Mouse (Mus musculus) natural killer cell, adult 2 months (primary cell): ENCODE data around the gene Acsf3.

Experiments used
- DNase-seq, 2 experiments: peaks; one replicate each; pipeline ENCODE4 v3.0.0; 2022; ENCODE audit warnings: low spot score in 2 of 2

The Acsf3 gene

GRCm38 (mm10) chr8:122762731-122763266 lies 12.5 kb upstream of the Acsf3 start:
- no peak for DNase-seq

DNA sequence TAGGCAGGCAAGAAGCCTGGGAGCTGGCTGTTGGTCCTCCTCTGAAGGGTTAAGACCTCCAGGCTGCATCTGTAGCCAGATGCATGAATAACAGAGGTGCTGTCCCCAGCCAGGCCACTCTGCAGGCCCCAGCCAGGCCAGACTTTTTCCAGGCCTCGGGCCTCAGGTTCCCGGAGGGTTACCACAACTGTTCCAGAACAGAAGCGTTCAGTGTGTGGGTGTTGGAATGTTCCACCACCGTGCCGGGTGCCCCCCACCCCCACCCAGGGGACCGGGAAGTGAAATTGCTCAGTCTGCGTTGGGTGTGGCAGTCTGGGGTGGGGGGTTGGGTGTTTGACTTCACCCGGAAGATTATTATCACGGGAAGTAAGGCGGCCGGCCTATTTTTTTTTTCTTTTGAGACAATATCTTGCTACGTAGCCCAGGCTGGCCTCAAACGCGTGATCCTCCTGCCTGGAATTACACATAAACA lies 12.0 kb upstream of the Acsf3 start:
- DNase-seq, result no peak

DNA sequence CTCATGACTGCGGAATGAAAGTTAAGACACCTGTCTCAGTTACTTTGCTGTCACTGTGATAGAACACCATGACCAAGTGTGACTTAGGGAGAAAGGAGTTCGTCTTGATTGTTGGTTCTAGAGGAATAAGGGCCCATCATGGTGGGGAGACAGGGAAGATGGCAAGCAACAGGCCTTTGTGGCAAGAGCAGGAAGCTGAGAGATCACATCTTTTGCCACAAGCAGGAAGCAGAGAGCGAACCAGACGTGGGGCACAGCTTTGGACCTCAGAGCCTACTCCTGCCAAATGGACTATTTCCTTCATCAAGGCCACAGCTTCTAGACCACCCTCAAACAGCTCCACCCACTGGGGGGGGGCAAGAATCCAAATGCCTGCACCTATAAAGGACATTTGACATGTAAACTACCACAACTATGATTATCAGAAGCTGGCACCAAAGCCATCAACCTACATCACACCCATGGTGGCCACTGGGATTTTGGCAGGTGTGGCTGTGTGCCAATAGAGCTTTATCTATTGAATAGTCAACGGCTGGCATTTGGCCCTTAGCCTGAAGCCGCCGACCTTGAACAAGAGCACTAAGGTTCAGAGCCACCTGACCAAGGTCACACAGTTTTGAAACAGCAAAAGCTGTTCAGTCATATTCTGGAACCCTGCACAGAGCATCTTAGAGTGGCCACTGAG lies 10.4 kb upstream of the Acsf3 start:
- DNase-seq, result no peak

- DNase-seq, result no peak
These were observed 9.1 kb upstream of the Acsf3 start for GRCm38 (mm10) chr8:122766189-122766588.

- no peak for DNase-seq
These were observed 8.6 kb upstream of the Acsf3 start for GRCm38 (mm10) chr8:122766647-122767200.

DNA sequence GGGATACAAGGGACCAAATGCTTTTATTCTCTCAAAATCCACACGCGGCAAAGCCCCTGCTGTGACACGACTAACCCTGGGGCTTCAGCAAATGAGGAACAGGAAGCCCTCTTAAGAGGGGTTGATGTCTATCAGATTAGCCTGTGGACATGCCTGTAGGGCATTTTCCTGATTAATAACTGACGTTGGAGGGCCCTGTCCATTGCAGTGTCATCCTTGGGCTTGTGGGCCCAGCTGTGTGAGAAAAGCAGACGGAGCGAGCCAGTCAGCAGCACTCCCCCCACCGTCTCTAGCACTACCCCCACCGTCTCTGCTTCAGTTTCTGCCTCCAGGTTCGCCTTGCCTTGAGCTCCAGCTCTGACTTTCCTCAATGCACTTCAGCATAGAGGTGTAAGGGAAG lies 8.1 kb upstream of the Acsf3 start:
- no peak for DNase-seq

DNA sequence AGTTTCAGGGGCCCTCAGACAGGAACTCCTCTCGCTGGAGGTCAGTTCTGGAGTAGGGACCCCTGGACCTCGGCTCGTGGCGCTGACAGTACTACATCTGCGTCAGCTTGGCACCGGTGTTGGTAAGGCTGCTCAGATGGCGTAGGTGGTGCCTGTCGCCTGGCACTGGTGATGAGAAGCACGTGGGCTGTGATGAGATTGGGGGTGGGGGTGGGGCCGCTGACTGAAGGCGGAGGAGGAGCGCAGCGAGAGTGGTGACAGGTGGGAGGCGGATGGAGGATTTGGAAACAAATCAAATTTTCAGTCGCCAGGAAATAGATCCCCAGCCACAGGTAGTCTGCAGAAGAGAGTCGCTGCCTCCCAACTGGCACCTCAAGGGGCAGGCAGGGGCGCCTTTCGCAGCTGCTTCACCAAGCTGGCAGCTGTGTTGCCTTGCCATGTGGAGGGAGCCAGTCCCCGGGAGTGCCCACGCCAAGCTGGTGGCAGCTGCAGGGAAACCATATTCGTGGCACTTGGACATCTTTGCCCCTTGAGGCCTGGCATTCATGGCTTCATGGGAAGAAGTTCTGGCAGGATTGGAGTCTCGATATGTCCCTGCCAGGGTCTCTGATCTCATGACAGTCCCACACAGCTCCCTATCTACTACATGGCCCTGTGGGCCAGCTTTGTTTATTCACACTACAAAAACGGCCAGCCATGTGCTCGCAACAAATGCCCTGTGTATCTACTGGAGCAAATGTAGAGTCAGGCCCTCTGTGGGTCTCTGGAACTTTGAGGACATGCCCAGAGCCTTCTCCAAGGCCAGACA lies 5.8 kb upstream of the Acsf3 start:
- DNase-seq, result no peak

- DNase-seq, result no peak
These were observed 2.7 kb upstream of the Acsf3 start for GRCm38 (mm10) chr8:122772431-122773060.

- DNase-seq, result no peak
These were observed 2.4 kb downstream of the Acsf3 start for GRCm38 (mm10) chr8:122777701-122778100.

GRCm38 (mm10) chr8:122778703-122779239 lies 3.5 kb downstream of the Acsf3 start:
- no peak for DNase-seq

DNA sequence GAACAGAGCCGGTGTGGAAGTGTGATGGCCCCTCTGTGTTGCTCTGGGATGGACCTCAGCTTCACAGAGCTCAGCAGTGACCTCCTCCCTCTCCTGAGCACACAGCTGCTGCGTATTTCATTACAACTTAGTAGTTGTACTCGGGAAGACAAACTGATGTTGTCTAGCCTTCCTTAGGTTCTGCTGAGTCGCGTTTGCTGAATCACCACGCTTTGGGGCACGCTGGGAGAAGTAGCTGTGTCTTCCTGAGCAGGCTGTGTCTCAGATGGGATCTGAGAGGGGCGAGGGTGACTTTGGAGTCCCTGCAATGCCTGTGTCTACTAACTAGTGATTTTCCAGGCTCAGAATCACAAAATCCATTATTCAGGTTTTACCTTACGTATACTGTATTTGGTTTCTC lies 4.0 kb downstream of the Acsf3 start:
- DNase-seq, result no peak

DNA sequence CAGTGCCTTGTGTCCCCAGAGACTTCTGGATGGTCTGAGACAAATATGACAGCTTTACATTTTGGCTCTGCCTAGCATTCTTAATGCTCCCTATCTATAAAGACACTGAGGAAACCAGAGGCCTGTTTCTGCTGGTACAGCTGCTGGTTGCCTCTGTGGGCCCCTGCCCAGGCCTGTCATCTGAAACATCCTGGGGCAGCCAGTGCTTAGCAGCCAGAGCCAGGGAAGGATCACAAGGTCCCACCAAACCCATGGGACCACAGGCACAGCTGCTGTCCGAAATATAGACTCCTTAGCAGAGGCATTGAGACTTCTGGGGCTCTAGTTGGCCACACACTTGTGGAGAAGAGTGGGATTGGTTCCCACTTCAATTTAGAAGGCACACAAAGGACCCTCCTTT lies 9.5 kb downstream of the Acsf3 start:
- no peak for DNase-seq

DNA sequence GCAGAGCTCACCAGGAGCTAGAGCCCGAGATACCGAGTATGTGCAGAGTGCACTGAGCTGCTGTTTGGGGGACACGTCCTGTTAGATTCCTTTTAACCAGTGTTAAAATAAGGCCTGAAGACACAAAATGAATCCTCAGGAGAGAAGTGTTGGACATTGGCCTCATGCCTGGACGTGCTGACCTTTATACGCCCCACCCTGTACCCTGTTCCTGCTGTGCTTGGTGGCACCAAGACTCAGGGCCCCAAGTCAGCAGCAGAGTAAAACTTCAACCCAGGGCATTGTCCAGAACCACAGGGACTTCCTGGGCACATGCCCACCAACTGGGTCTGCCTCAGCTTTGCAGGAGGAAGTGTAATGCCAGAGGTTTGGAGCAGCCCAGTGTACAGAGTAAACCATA lies 14.5 kb downstream of the Acsf3 start:
- DNase-seq, result no peak

GRCm38 (mm10) chr8:122793375-122794174 lies 18.3 kb downstream of the Acsf3 start:
- DNase-seq, result no peak

DNA sequence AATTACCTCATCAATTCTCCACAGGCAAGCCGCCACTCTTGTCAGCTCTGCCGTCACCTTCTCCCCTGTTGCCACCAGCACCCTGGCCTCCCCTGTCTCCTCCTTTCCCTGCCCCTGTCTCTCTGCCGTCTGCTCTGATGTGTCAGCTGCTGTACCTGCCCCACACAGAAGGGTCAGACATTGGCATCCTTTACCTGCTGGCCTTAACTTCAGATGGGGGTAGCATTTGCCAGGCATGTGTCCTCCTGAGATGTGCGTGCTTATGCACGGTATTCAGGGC lies 18.8 kb downstream of the Acsf3 start:
- DNase-seq, result no peak

DNA sequence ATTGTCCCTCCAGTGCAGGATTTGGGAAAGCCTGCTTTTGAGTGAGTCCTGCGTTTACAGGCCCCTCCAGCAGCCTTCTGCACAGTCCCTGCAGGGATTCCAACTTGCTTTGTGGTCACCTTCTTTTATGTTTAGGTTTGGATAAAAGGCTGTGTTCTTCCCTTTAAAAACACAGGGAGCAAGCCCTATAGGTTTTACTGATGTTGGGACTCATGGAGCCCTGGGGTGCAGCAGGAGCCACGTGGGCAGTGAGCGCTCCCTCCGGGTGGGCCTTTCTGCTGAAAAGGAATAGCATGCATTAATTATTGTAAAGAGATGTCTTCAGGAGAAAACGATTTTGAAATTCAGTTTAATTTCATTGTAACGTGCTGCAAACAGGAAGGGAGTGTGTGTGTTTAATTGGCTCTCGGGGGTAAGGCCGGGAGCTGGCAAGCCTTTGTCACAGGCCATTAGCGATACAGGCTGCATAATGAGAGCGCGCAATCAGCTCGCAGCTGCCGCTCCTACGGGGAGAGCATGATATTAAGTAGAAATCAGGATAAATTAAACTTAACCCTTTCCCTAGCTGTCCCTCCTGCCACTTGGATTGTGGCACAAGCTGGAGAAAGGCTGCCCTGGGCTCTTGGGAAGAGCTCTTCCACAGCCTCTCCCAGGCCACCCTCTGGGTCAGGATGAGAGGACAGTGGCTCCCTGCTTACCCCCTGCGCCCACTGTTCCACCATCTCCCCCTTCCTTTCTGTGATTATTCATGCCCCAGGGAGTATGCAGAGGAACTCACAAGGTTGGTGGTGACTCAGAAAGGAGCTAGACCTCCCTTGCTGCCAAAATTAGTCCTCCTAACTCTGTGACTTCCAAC lies 28.8 kb downstream of the Acsf3 start:
- DNase-seq, result no peak

DNA sequence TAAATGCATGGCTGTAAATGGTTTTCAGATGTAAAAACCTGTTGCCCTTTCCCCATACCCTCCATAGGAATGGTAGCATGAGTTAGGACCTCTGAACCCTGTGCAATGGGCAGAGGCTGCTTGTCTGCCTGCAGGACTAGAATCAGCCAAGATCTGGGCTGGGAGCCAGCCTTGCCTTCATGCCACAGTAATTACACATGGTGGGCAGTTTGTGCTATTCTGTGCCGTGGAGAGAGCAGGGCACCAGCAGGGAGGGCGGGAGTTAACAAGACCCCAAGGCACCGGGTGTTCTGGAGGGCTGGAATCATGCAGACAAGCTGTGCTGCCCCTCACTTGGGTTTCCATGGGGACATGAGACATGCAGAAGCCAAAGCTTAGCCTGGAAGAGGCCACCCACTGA lies 30.1 kb downstream of the Acsf3 start:
- no peak for DNase-seq

- no peak for DNase-seq
These were observed 31.8 kb downstream of the Acsf3 start for GRCm38 (mm10) chr8:122806956-122807538.

DNA sequence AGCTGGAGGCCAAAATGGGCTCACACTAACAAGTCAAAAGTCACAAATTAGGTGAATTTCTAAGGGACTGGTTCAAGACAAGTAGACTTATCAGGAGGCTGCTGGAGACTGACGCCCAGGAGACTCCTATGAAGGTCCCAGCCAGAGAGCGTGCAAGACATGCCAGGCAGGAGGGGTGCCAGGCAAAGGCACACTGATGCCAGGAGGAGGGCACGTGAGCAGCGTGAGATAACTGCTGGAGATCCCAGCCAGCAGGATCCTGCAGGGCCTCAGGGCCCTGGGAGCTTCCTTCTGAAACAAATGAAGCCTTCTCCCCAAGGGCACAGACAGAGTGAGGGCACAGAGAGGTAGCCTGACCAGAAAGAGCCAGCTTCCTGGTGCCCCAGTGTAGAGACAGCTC lies 32.6 kb downstream of the Acsf3 start:
- no peak for DNase-seq

DNA sequence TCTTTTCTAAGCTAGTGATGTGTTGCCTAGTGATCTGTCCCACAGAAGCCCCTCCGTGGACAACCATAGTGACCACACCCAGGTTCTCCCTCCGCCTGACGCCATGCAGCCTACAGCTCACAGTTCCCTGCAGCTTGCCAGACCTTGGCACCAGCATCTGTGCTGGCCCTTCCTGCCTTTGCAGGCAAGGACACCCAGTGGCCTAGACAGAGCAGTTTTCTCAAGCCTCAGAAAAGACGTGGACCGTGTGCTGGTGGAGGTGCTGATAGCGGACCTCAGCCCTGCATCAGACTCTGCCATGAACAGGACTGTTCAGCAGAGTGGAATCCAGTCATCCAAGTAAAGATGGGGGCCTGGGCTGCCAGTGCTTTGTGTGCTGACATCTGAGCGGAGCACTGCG lies 35.1 kb downstream of the Acsf3 start:
- DNase-seq, result no peak
